Mouse (Mus musculus): ENCODE data around the gene Slc43a3. TPM values are rescaled to one million over a fixed set of nuclear protein-coding genes. Genes with fewer than 3 reads are reported as not detected.

The Slc43a3 gene
- polyA plus RNA-seq, 1 experiment: 8.4 TPM

- TF ChIP-seq TAL1 (IDR thresholded peaks at IDR 0.05; ENCODE audit: low read length) (no peak), GATA1 (IDR thresholded peaks at IDR 0.05; ENCODE audit: low read length) (no peak)
- peaks cover 32% of the 10 kb centered on the region for H3K27me3 ChIP-seq (ENCODE audit: control insufficient read depth)
Measured at GRCm38 (mm10) chr2:84999486-85000181, 63.3 kb downstream of the Slc43a3 start.

GRCm38 (mm10) chr2:85001497-85001896 lies 65.1 kb downstream of the Slc43a3 start:
- Histone ChIP-seq H3K9me3 (ENCODE audit: control insufficient read depth, low read length) (no peaks in the 10 kb centered on the region), H3K36me3 (ENCODE audit: control insufficient read depth) (no peaks in the 10 kb centered on the region), H3K27me3 (ENCODE audit: control insufficient read depth) (peaks cover 19% of the 10 kb centered on the region), H3K4me3 (replicated peaks) (no peak overlapping the region), H3K4me1 (ENCODE audit: control insufficient read depth) (peaks cover 32% of the 10 kb centered on the region)
- TF ChIP-seq TAL1 (IDR thresholded peaks at IDR 0.05; ENCODE audit: low read length): no peak
- TF ChIP-seq GATA1 (IDR thresholded peaks at IDR 0.05; ENCODE audit: low read length): no peak

More at GRCm38 (mm10) chr2:84999486-85000181, 63.3 kb downstream of the Slc43a3 start:
- Histone ChIP-seq H3K36me3 (ENCODE audit: control insufficient read depth) (no peaks in the 10 kb centered on the region), H3K4me1 (ENCODE audit: control insufficient read depth) (peaks cover 37% of the 10 kb centered on the region), H3K4me3 (replicated peaks) (no peak overlapping the region), H3K9me3 (ENCODE audit: control insufficient read depth, low read length) (no peaks in the 10 kb centered on the region)

GRCm38 (mm10) chr2:85002575-85002974 lies 66.2 kb downstream of the Slc43a3 start:
- Histone ChIP-seq H3K4me3 (replicated peaks) (no peak overlapping the region), H3K36me3 (ENCODE audit: control insufficient read depth) (no peaks in the 10 kb centered on the region), H3K4me1 (ENCODE audit: control insufficient read depth) (peaks cover 37% of the 10 kb centered on the region), H3K27me3 (ENCODE audit: control insufficient read depth) (peaks cover 13% of the 10 kb centered on the region), H3K9me3 (ENCODE audit: control insufficient read depth, low read length) (no peaks in the 10 kb centered on the region)
- TF ChIP-seq TAL1 (IDR thresholded peaks at IDR 0.05; ENCODE audit: low read length) (no peak), GATA1 (IDR thresholded peaks at IDR 0.05; ENCODE audit: low read length) (no peak)

GRCm38 (mm10) chr2:85004341-85004740 lies 68.0 kb downstream of the Slc43a3 start:
- H3K4me1 ChIP-seq (ENCODE audit: control insufficient read depth): peaks cover 43% of the 10 kb centered on the region
- no peak overlapping the region for H3K4me3 ChIP-seq (replicated peaks)
- peaks cover 9% of the 10 kb centered on the region for H3K27me3 ChIP-seq (ENCODE audit: control insufficient read depth)
- TF ChIP-seq GATA1 (IDR thresholded peaks at IDR 0.05; ENCODE audit: low read length) (no peak), TAL1 (IDR thresholded peaks at IDR 0.05; ENCODE audit: low read length) (no peak)
- no peaks in the 10 kb centered on the region for H3K9me3 ChIP-seq (ENCODE audit: control insufficient read depth, low read length)
- no peaks in the 10 kb centered on the region for H3K36me3 ChIP-seq (ENCODE audit: control insufficient read depth)

GRCm38 (mm10) chr2:85006600-85006999 lies 70.2 kb downstream of the Slc43a3 start:
- Histone ChIP-seq H3K4me3 (replicated peaks) (no peak overlapping the region), H3K9me3 (ENCODE audit: control insufficient read depth, low read length) (no peaks in the 10 kb centered on the region), H3K36me3 (ENCODE audit: control insufficient read depth) (no peaks in the 10 kb centered on the region), H3K27me3 (ENCODE audit: control insufficient read depth) (peaks cover 9% of the 10 kb centered on the region), H3K4me1 (ENCODE audit: control insufficient read depth) (peaks cover 46% of the 10 kb centered on the region)
- no peak for TF ChIP-seq TAL1 (IDR thresholded peaks at IDR 0.05; ENCODE audit: low read length)
- TF ChIP-seq GATA1 (IDR thresholded peaks at IDR 0.05; ENCODE audit: low read length): no peak

GRCm38 (mm10) chr2:85007729-85008128 lies 71.3 kb downstream of the Slc43a3 start:
- TF ChIP-seq TAL1 (IDR thresholded peaks at IDR 0.05; ENCODE audit: low read length) (no peak), GATA1 (IDR thresholded peaks at IDR 0.05; ENCODE audit: low read length) (no peak)
- peaks cover 57% of the 10 kb centered on the region for H3K4me1 ChIP-seq (ENCODE audit: control insufficient read depth)

More at GRCm38 (mm10) chr2:85007729-85008128, 71.3 kb downstream of the Slc43a3 start:
- Histone ChIP-seq H3K36me3 (ENCODE audit: control insufficient read depth) (no peaks in the 10 kb centered on the region), H3K9me3 (ENCODE audit: control insufficient read depth, low read length) (no peaks in the 10 kb centered on the region), H3K4me3 (replicated peaks) (no peak overlapping the region), H3K27me3 (ENCODE audit: control insufficient read depth) (peaks cover 9% of the 10 kb centered on the region)

Other genes starting within 250 kb of the Slc43a3 start
- gene Zdhhc5, start 221.4 kb upstream of the Slc43a3 start, polyA plus RNA-seq (2012): 5.5 and 5.9 TPM in 2 replicates
- 0.18 and 0.22 TPM in 2 replicates for gene Clp1, start 209.2 kb upstream of the Slc43a3 start, polyA plus RNA-seq (2012)
- 145 and 156 TPM in 2 replicates for gene Ypel4, start 202.5 kb upstream of the Slc43a3 start, polyA plus RNA-seq (2012)
- 0.10 and 0.76 TPM in 2 replicates for gene Gm19426, start 192.9 kb upstream of the Slc43a3 start, polyA plus RNA-seq (2012)
- gene Serping1, start 161.1 kb upstream of the Slc43a3 start, polyA plus RNA-seq (2012): not detected in 2 replicates
- gene Ube2l6, start 137.8 kb upstream of the Slc43a3 start, polyA plus RNA-seq (2012): 9.9 and 22.9 TPM in 2 replicates
- 0.08 and 0.09 TPM in 2 replicates for gene Smtnl1, start 113.9 kb upstream of the Slc43a3 start, polyA plus RNA-seq (2012)
- 0.90 and 0.99 TPM in 2 replicates for gene Timm10, start 109.6 kb upstream of the Slc43a3 start, polyA plus RNA-seq (2012)
- 20.3 and 29.2 TPM in 2 replicates for gene Slc43a1, start 97.7 kb upstream of the Slc43a3 start, polyA plus RNA-seq (2012)
- not detected in 2 replicates for gene Rtn4rl2, start 49.9 kb upstream of the Slc43a3 start, polyA plus RNA-seq (2012)
- 0.11 TPM in 1 of 2 replicates, not detected in the other for gene Prg2, start 43.9 kb downstream of the Slc43a3 start, polyA plus RNA-seq (2012)
- 0.04 TPM in 1 of 2 replicates, not detected in the other for gene Prg3, start 51.6 kb downstream of the Slc43a3 start, polyA plus RNA-seq (2012)
- 10.0 and 10.9 TPM in 2 replicates for gene Ssrp1, start 100.7 kb downstream of the Slc43a3 start, polyA plus RNA-seq (2012)
- not detected in 2 replicates for gene P2rx3, start 100.9 kb downstream of the Slc43a3 start, polyA plus RNA-seq (2012)
- 0.11 and 0.17 TPM in 2 replicates for gene Tnks1bp1, start 111.4 kb downstream of the Slc43a3 start, polyA plus RNA-seq (2012)
- gene Aplnr, start 199.6 kb downstream of the Slc43a3 start, polyA plus RNA-seq (2012): not detected in 2 replicates